8 mouse cellular contexts compared by ENCODE assay signal in genomic region chr9:108111101-108111592, GRCm38 (mm10). TPM values are rescaled to one million over a fixed set of nuclear protein-coding genes. Genes with fewer than 3 reads are reported as not detected.
A peak's percentile ranks its signal among the peaks of the same experiment; 100 is the strongest.
DNase-seq lines count a peak whose midpoint lies in the region; ATAC-seq and TF ChIP-seq lines count a peak whose summit lies in the region.

No protein-coding gene starts in this region.

- H3K9me3 ChIP-seq in embryonic facial prominence, embryonic 13.5 days = no peaks in the 10 kb centered on the region
- H3K9me3 ChIP-seq in intestine, postnatal 0 days (ENCODE audit: control insufficient read depth) = no peaks in the 10 kb centered on the region

- no peak for TF ChIP-seq CTCF in intestine, postnatal 0 days (IDR thresholded peaks at IDR 0.05; ENCODE audit: low read depth)

- ATAC-seq in embryonic facial prominence, embryonic 13.5 days (ENCODE audit: insufficient number of reproducible peaks, insufficient read depth, low FRiP score, low TSS enrichment, low read depth) = no peak
- no peak for ATAC-seq in intestine, postnatal 0 days
- no peak for ATAC-seq in erythroid progenitor cell, adult 5-6 weeks (replicated peaks; ENCODE audit: low FRiP score, poor library complexity, severe bottlenecking)

- TF ChIP-seq POLR2A in myocyte (IDR thresholded peaks at IDR 0.05; ENCODE audit: insufficient read length, low read depth) = no peak

- H3K27me3 ChIP-seq in embryonic facial prominence, embryonic 13.5 days = peaks cover 38% of the 10 kb centered on the region
- no peaks in the 10 kb centered on the region for H3K27me3 ChIP-seq in intestine, postnatal 0 days (replicated peaks; ENCODE audit: control insufficient read depth, insufficient read depth, low read length)
- no peaks in the 10 kb centered on the region for H3K27me3 ChIP-seq in myocyte (ENCODE audit: control insufficient read depth, insufficient read depth, insufficient read length)

- no peaks in the 10 kb centered on the region for H3K79me2 ChIP-seq in myocyte (ENCODE audit: control insufficient read depth, insufficient read depth)

- peaks cover 12% of the 10 kb centered on the region for H3K4me1 ChIP-seq in embryonic facial prominence, embryonic 13.5 days
- H3K4me1 ChIP-seq in intestine, postnatal 0 days (replicated peaks; ENCODE audit: control insufficient read depth, insufficient read depth, low read length) = no peaks in the 10 kb centered on the region; the same call in 1 of the 2 replicates

- H3K4me3 ChIP-seq in embryonic facial prominence, embryonic 13.5 days = peak overlapping the region; percentile 37
- peak overlapping the region; percentile 16 for H3K4me3 ChIP-seq in intestine, postnatal 0 days (ENCODE audit: low read depth, low read length)
- H3K4me3 ChIP-seq in myocyte = no peak overlapping the region

- peak overlapping the region; percentile 63 for H3K9ac ChIP-seq in embryonic facial prominence, embryonic 13.5 days
- peak overlapping the region; percentile 40; the same call in 1 of the 2 replicates for H3K9ac ChIP-seq in intestine, postnatal 0 days (ENCODE audit: low read depth, low read length)

- WGBS in embryonic facial prominence, embryonic 13.5 days = 10% methylated on average over 22 of the region's 22 CpGs
- WGBS in intestine, postnatal 0 days = 7% methylated on average over 22 of the region's 22 CpGs

- H3K4me2 ChIP-seq in embryonic facial prominence, embryonic 13.5 days = peak overlapping the region; percentile 67
- peak overlapping the region; percentile 59 for H3K4me2 ChIP-seq in intestine, postnatal 0 days (replicated peaks; ENCODE audit: low read depth)
- H3K4me2 ChIP-seq in myocyte (ENCODE audit: low read depth) = no peak overlapping the region

- H3ac ChIP-seq in myocyte (ENCODE audit: control insufficient read depth, insufficient read length) = no peak overlapping the region

- peak; percentile 43 for DNase-seq in kidney, postnatal 10 days
- no peak for DNase-seq in kidney, adult 11 months
- DNase-seq in right cerebral cortex, adult 18-20 months = no peak
- DNase-seq in urinary bladder, postnatal 4 days (ENCODE audit: low spot score in 2 of 2) = no peak

- no peak overlapping the region for H3K27ac ChIP-seq in embryonic facial prominence, embryonic 13.5 days
- no peak overlapping the region for H3K27ac ChIP-seq in intestine, postnatal 0 days (ENCODE audit: low read depth, low read length)

- H3K36me3 ChIP-seq in embryonic facial prominence, embryonic 13.5 days = no peaks in the 10 kb centered on the region
- H3K36me3 ChIP-seq in intestine, postnatal 0 days (ENCODE audit: control insufficient read depth, insufficient read depth) = peaks cover 35% of the 10 kb centered on the region; the same call in 1 of the 2 replicates
- no peaks in the 10 kb centered on the region for H3K36me3 ChIP-seq in myocyte (ENCODE audit: control insufficient read depth, insufficient read depth)

TF ChIP-seq in myocyte, 11 proteins besides CTCF, POLR2A, EP300 and RAD21:
- peak in 1 of 3 experiments; percentile 49 for TF ChIP-seq MYOG (IDR thresholded peaks at IDR 0.05; ENCODE audit: control insufficient read depth in 1 of 3, insufficient read depth in 1 of 3, insufficient read length in 2 of 3, low read depth in 2 of 3)
- peak in 2 of 3 experiments; percentile 53 to 83 for TF ChIP-seq MYOD1 (IDR thresholded peaks at IDR 0.05; ENCODE audit: control insufficient read depth in 1 of 3, insufficient read length in 2 of 3, low read depth in 2 of 3)
- no peak for TF ChIP-seq TCF3 (IDR thresholded peaks at IDR 0.05; ENCODE audit: insufficient read length, low read depth)
- TF ChIP-seq SRF (IDR thresholded peaks at IDR 0.05; ENCODE audit: control insufficient read depth, insufficient read length, low read depth) = no peak

RNA-seq across cellular contexts. Expression of gene Apeh, which starts 16.7 kb away (rescaled TPM):
- polyA plus RNA-seq in embryonic facial prominence, embryonic 13.5 days (2015; fragmentation: Nextera tagmentation; extraction: Ambion mirVana) = 40.8 and 45.6 TPM in 2 replicates
- 82.6 and 98.4 TPM in 2 replicates for polyA plus RNA-seq in intestine, postnatal 0 days (2015; fragmentation: Nextera tagmentation; extraction: Ambion mirVana)
- 59.0 TPM for polyA plus RNA-seq in myocyte (2012; fragmentation: generic; extraction: Trizol)
- total RNA-seq in erythroid progenitor cell, adult 5-6 weeks (2015; ENCODE audit: low replicate concordance) = 265 and 389 TPM in 2 replicates
- 454 and 497 TPM in 2 replicates for total RNA-seq in erythroid progenitor cell, adult 5-6 weeks (2017; ENCODE audit: low replicate concordance)

RNA-seq across cellular contexts. Expression of gene Rnf123, which starts 28.0 kb away (rescaled TPM):
- polyA plus RNA-seq in embryonic facial prominence, embryonic 13.5 days (2015; fragmentation: Nextera tagmentation; extraction: Ambion mirVana) = 31.2 and 36.2 TPM in 2 replicates
- polyA plus RNA-seq in intestine, postnatal 0 days (2015; fragmentation: Nextera tagmentation; extraction: Ambion mirVana) = 17.2 and 18.2 TPM in 2 replicates
- 33.4 TPM for polyA plus RNA-seq in myocyte (2012; fragmentation: generic; extraction: Trizol)
- 1,337 and 1,464 TPM in 2 replicates for total RNA-seq in erythroid progenitor cell, adult 5-6 weeks (2015; ENCODE audit: low replicate concordance)
- total RNA-seq in erythroid progenitor cell, adult 5-6 weeks (2017; ENCODE audit: low replicate concordance) = 890 and 970 TPM in 2 replicates

RNA-seq across cellular contexts. Expression of gene Mst1, which starts 30.9 kb away (rescaled TPM):
- polyA plus RNA-seq in embryonic facial prominence, embryonic 13.5 days (2015; fragmentation: Nextera tagmentation; extraction: Ambion mirVana) = 0.38 and 1.0 TPM in 2 replicates
- 0.78 and 0.84 TPM in 2 replicates for polyA plus RNA-seq in intestine, postnatal 0 days (2015; fragmentation: Nextera tagmentation; extraction: Ambion mirVana)
- polyA plus RNA-seq in myocyte (2012; fragmentation: generic; extraction: Trizol) = 0.65 TPM
- total RNA-seq in erythroid progenitor cell, adult 5-6 weeks (2015; ENCODE audit: low replicate concordance) = 22.0 and 63.3 TPM in 2 replicates
- total RNA-seq in erythroid progenitor cell, adult 5-6 weeks (2017; ENCODE audit: low replicate concordance) = 7.7 and 14.1 TPM in 2 replicates

RNA-seq across cellular contexts. Expression of gene Amigo3, which starts 58.2 kb away (rescaled TPM):
- polyA plus RNA-seq in embryonic facial prominence, embryonic 13.5 days (2015; fragmentation: Nextera tagmentation; extraction: Ambion mirVana) = 3.4 and 3.7 TPM in 2 replicates
- polyA plus RNA-seq in intestine, postnatal 0 days (2015; fragmentation: Nextera tagmentation; extraction: Ambion mirVana) = 4.4 and 4.8 TPM in 2 replicates
- polyA plus RNA-seq in myocyte (2012; fragmentation: generic; extraction: Trizol) = 1.8 TPM
- total RNA-seq in erythroid progenitor cell, adult 5-6 weeks (2015; ENCODE audit: low replicate concordance) = 2.2 TPM in 1 of 2 replicates, not detected in the other
- 1.1 and 3.6 TPM in 2 replicates for total RNA-seq in erythroid progenitor cell, adult 5-6 weeks (2017; ENCODE audit: low replicate concordance)
